Mouse (Mus musculus): ENCODE data around the gene Nhsl2. TPM values are rescaled to one million over a fixed set of nuclear protein-coding genes. Genes with fewer than 3 reads are reported as not detected.

The Nhsl2 gene
- polyA plus RNA-seq, 1 experiment, result 0.21 TPM

- TF ChIP-seq POLR2A (IDR thresholded peaks at IDR 0.05; ENCODE audit: insufficient read depth, low read length) (no peak), CTCF (IDR thresholded peaks at IDR 0.05; ENCODE audit: low read depth, low read length) (no peak)
- Histone ChIP-seq H3K9ac (ENCODE audit: low read depth, poor library complexity, severe bottlenecking) (no peak overlapping the region), H3K36me3 (ENCODE audit: control insufficient read depth, insufficient read depth, low read length, poor library complexity, severe bottlenecking) (no peaks in the 10 kb centered on the region), H3K27ac (ENCODE audit: insufficient read depth, low read length) (no peak overlapping the region), H3K4me3 (ENCODE audit: low read depth, low read length) (no peak overlapping the region), H3K9me3 (replicated peaks; ENCODE audit: control insufficient read depth, insufficient read depth, low read length, poor library complexity, severe bottlenecking) (no peaks in the 10 kb centered on the region), H3K27me3 (ENCODE audit: control insufficient read depth, insufficient read depth, low read length, poor library complexity, severe bottlenecking) (no peaks in the 10 kb centered on the region), H3K4me1 (ENCODE audit: control insufficient read depth, insufficient read depth, low read length) (no peaks in the 10 kb centered on the region)
Observed at GRCm38 (mm10) chrX:102076886-102077765, 227.9 kb downstream of the Nhsl2 start.

GRCm38 (mm10) chrX:102081076-102081475 lies 231.9 kb downstream of the Nhsl2 start:
- no peak overlapping the region for H3K9ac ChIP-seq (ENCODE audit: low read depth, poor library complexity, severe bottlenecking)
- H3K27me3 ChIP-seq (ENCODE audit: control insufficient read depth, insufficient read depth, low read length, poor library complexity, severe bottlenecking), result no peaks in the 10 kb centered on the region
- H3K4me3 ChIP-seq (ENCODE audit: low read depth, low read length), result no peak overlapping the region
- H3K36me3 ChIP-seq (ENCODE audit: control insufficient read depth, insufficient read depth, low read length, poor library complexity, severe bottlenecking), result no peaks in the 10 kb centered on the region
- H3K9me3 ChIP-seq (replicated peaks; ENCODE audit: control insufficient read depth, insufficient read depth, low read length, poor library complexity, severe bottlenecking), result no peaks in the 10 kb centered on the region
- H3K4me1 ChIP-seq (ENCODE audit: control insufficient read depth, insufficient read depth, low read length), result no peaks in the 10 kb centered on the region
- H3K27ac ChIP-seq (ENCODE audit: insufficient read depth, low read length), result no peak overlapping the region
- no peak for TF ChIP-seq EP300 (IDR thresholded peaks at IDR 0.05; ENCODE audit: insufficient read depth, low read depth, low read length)
- TF ChIP-seq CTCF (IDR thresholded peaks at IDR 0.05; ENCODE audit: low read depth, low read length), result no peak
- TF ChIP-seq POLR2A (IDR thresholded peaks at IDR 0.05; ENCODE audit: insufficient read depth, low read length), result no peak

- Histone ChIP-seq H3K9ac (ENCODE audit: low read depth, poor library complexity, severe bottlenecking) (no peak overlapping the region), H3K4me1 (ENCODE audit: control insufficient read depth, insufficient read depth, low read length) (no peaks in the 10 kb centered on the region), H3K27me3 (ENCODE audit: control insufficient read depth, insufficient read depth, low read length, poor library complexity, severe bottlenecking) (no peaks in the 10 kb centered on the region), H3K9me3 (replicated peaks; ENCODE audit: control insufficient read depth, insufficient read depth, low read length, poor library complexity, severe bottlenecking) (no peaks in the 10 kb centered on the region), H3K27ac (ENCODE audit: insufficient read depth, low read length) (no peak overlapping the region), H3K36me3 (ENCODE audit: control insufficient read depth, insufficient read depth, low read length, poor library complexity, severe bottlenecking) (no peaks in the 10 kb centered on the region), H3K4me3 (ENCODE audit: low read depth, low read length) (no peak overlapping the region)
- TF ChIP-seq CTCF (IDR thresholded peaks at IDR 0.05; ENCODE audit: low read depth, low read length) (no peak), POLR2A (IDR thresholded peaks at IDR 0.05; ENCODE audit: insufficient read depth, low read length) (no peak), EP300 (IDR thresholded peaks at IDR 0.05; ENCODE audit: insufficient read depth, low read depth, low read length) (no peak)
Observed at GRCm38 (mm10) chrX:102081573-102082279, 232.5 kb downstream of the Nhsl2 start.

- TF ChIP-seq EP300 (IDR thresholded peaks at IDR 0.05; ENCODE audit: insufficient read depth, low read depth, low read length) (no peak), POLR2A (IDR thresholded peaks at IDR 0.05; ENCODE audit: insufficient read depth, low read length) (no peak), CTCF (IDR thresholded peaks at IDR 0.05; ENCODE audit: low read depth, low read length) (no peak)
- Histone ChIP-seq H3K27ac (ENCODE audit: insufficient read depth, low read length) (no peak overlapping the region), H3K4me3 (ENCODE audit: low read depth, low read length) (no peak overlapping the region), H3K9ac (ENCODE audit: low read depth, poor library complexity, severe bottlenecking) (no peak overlapping the region), H3K4me1 (ENCODE audit: control insufficient read depth, insufficient read depth, low read length) (no peaks in the 10 kb centered on the region), H3K36me3 (ENCODE audit: control insufficient read depth, insufficient read depth, low read length, poor library complexity, severe bottlenecking) (no peaks in the 10 kb centered on the region), H3K9me3 (replicated peaks; ENCODE audit: control insufficient read depth, insufficient read depth, low read length, poor library complexity, severe bottlenecking) (no peaks in the 10 kb centered on the region), H3K27me3 (ENCODE audit: control insufficient read depth, insufficient read depth, low read length, poor library complexity, severe bottlenecking) (no peaks in the 10 kb centered on the region)
Observed at GRCm38 (mm10) chrX:102082340-102082739, 233.2 kb downstream of the Nhsl2 start.

- Histone ChIP-seq H3K9ac (ENCODE audit: low read depth, poor library complexity, severe bottlenecking) (no peak overlapping the region), H3K27ac (ENCODE audit: insufficient read depth, low read length) (no peak overlapping the region), H3K4me3 (ENCODE audit: low read depth, low read length) (no peak overlapping the region), H3K4me1 (ENCODE audit: control insufficient read depth, insufficient read depth, low read length) (no peaks in the 10 kb centered on the region), H3K27me3 (ENCODE audit: control insufficient read depth, insufficient read depth, low read length, poor library complexity, severe bottlenecking) (no peaks in the 10 kb centered on the region), H3K9me3 (replicated peaks; ENCODE audit: control insufficient read depth, insufficient read depth, low read length, poor library complexity, severe bottlenecking) (no peaks in the 10 kb centered on the region), H3K36me3 (ENCODE audit: control insufficient read depth, insufficient read depth, low read length, poor library complexity, severe bottlenecking) (no peaks in the 10 kb centered on the region)
- TF ChIP-seq EP300 (IDR thresholded peaks at IDR 0.05; ENCODE audit: insufficient read depth, low read depth, low read length), result no peak
- TF ChIP-seq CTCF (IDR thresholded peaks at IDR 0.05; ENCODE audit: low read depth, low read length), result no peak
- TF ChIP-seq POLR2A (IDR thresholded peaks at IDR 0.05; ENCODE audit: insufficient read depth, low read length), result no peak
Observed at GRCm38 (mm10) chrX:102085798-102086443, 236.7 kb downstream of the Nhsl2 start.
